Mouse (Mus musculus): ENCODE data around the gene Clec4f.
"Not testable (repeated sequence)": the region's sequence is repeated elsewhere in the genome, so short reads cannot be mapped to it uniquely, and the experiment has no call there.

Clec4f gene

GRCm38 (mm10) chr6:83656087-83656486 lies at the start of gene Clec4f:
Gene Clec4f, minus strand, starts transcription at chr6:83656187.
- DNase-seq = no peak

GRCm38 (mm10) chr6:83704701-83705100 lies 48.7 kb upstream of the Clec4f start:
- DNase-seq = no peak

GRCm38 (mm10) chr6:83704294-83704693 lies 48.3 kb upstream of the Clec4f start:
- no peak for DNase-seq

- no peak for DNase-seq
Measured at GRCm38 (mm10) chr6:83703722-83704078, 47.7 kb upstream of the Clec4f start.

GRCm38 (mm10) chr6:83703000-83703721 lies 47.2 kb upstream of the Clec4f start:
- DNase-seq = no peak

- no peak for DNase-seq
Measured at GRCm38 (mm10) chr6:83702146-83702999, 46.4 kb upstream of the Clec4f start.

- DNase-seq = no peak
Measured at GRCm38 (mm10) chr6:83701001-83701400, 45.0 kb upstream of the Clec4f start.

GRCm38 (mm10) chr6:83699971-83700370 lies 44.0 kb upstream of the Clec4f start:
- no peak for DNase-seq

GRCm38 (mm10) chr6:83697932-83698331 lies 41.9 kb upstream of the Clec4f start:
- no peak for DNase-seq

GRCm38 (mm10) chr6:83696684-83697083 lies 40.7 kb upstream of the Clec4f start:
- DNase-seq = no peak

GRCm38 (mm10) chr6:83695731-83696130 lies 39.7 kb upstream of the Clec4f start:
- no peak for DNase-seq

GRCm38 (mm10) chr6:83693835-83694234 lies 37.8 kb upstream of the Clec4f start:
- no peak for DNase-seq

- no peak for DNase-seq
Measured at GRCm38 (mm10) chr6:83692962-83693361, 37.0 kb upstream of the Clec4f start.

- no peak for DNase-seq
Measured at GRCm38 (mm10) chr6:83690936-83691335, 34.9 kb upstream of the Clec4f start.

GRCm38 (mm10) chr6:83690277-83690676 lies 34.3 kb upstream of the Clec4f start:
- DNase-seq = no peak

GRCm38 (mm10) chr6:83689374-83689773 lies 33.4 kb upstream of the Clec4f start:
- no peak for DNase-seq

GRCm38 (mm10) chr6:83677757-83678156 lies 21.8 kb upstream of the Clec4f start, which contains the start of gene Cd207:
Gene Cd207, minus strand, starts transcription at chr6:83677857.
- no peak for DNase-seq

- DNase-seq = peak; percentile 69
Measured at GRCm38 (mm10) chr6:83673395-83673794, 17.4 kb upstream of the Clec4f start.

- DNase-seq = no peak
Measured at GRCm38 (mm10) chr6:83665009-83665408, 9.0 kb upstream of the Clec4f start.

- DNase-seq = no peak
Measured at GRCm38 (mm10) chr6:83660821-83661220, 4.8 kb upstream of the Clec4f start.

- no peak for DNase-seq
Measured at GRCm38 (mm10) chr6:83646715-83647114, 9.3 kb downstream of the Clec4f start.

- no peak for DNase-seq
Measured at GRCm38 (mm10) chr6:83635329-83635728, 20.7 kb downstream of the Clec4f start.

GRCm38 (mm10) chr6:83634631-83635030 lies 21.4 kb downstream of the Clec4f start:
- not testable (repeated sequence) for DNase-seq

GRCm38 (mm10) chr6:83634106-83634505 lies 21.9 kb downstream of the Clec4f start:
- DNase-seq = not testable (repeated sequence)

All from right cerebral cortex, postnatal 25 days (tissue).